Mouse (Mus musculus) small intestine, adult 2 months (tissue): ENCODE results near the gene Ccdc138.

Experiments
- CTCF ChIP-seq: fragments of 200-500 bp; IDR thresholded peaks from 2 replicates; pipeline ENCODE4 v1.5.1; 2012; ENCODE audit warnings: low read depth, mild to moderate bottlenecking, control low read depth, inconsistent platforms, low read length, moderate library complexity, mixed read lengths; ENCODE audit not compliant: insufficient replicate concordance, insufficient read length; ENCODE audit errors: extremely low read depth
- POLR2A ChIP-seq: fragments of 200-500 bp; IDR thresholded peaks from 2 replicates; pipeline ENCODE4 v1.6.1; 2012; ENCODE audit warnings: low read depth, mild to moderate bottlenecking, control low read depth, inconsistent platforms, low read length, moderate library complexity

DNA sequence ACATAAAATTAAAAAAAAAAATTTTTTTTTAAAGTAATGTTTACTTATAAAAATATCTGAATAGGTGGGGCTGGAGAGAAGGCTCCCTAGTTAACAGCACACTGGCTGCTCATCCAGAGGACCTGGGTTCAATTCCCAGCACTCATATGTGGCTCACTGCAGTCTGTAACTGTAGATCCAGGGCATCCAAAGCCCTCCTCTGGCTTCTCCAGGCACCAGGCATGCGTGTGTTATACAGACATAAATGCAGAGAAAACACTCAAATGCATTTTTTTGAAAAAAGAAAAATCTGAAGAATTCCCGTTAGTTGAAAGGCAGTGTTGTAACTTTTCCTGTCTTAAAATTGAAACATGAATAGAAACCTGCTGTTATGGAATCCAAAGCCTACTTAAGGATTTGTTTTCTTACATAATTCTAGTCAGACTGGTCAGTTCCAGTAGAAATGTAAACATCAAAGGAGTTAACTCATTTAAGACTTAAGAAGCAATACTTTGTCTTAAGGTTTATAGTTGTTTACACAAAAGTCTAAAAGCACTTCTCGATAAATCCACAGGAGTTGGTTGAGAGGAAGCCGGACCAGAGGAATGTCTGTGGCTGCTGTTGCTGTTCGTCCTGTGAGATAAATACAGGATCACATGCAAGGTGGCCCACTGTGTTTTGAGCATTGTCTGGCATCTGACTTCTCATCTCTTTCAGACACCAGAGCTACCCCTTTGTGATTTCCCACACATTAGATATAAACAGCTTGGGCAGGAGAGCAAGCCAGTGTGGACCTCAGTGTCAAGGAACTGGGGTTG lies 87.9 kb downstream of the Ccdc138 start:
- no peak for TF ChIP-seq CTCF
- no peak for TF ChIP-seq POLR2A
